Mouse (Mus musculus) stomach, embryonic 16.5 days (tissue): ENCODE data around the gene Glis3. TPM values are rescaled to one million over a fixed set of nuclear protein-coding genes. Genes with fewer than 3 reads are reported as not detected.

Experiments
- ATAC-seq: fragments of 200-750 bp; cut with Nextera tagmentation; 2 replicates; pipeline ENCODE4 v1.8.0; 2017; ENCODE audit warnings: moderate number of reproducible peaks, moderate TSS enrichment; ENCODE audit not compliant: insufficient read depth, low FRiP score
- H3K27ac ChIP-seq: fragments of 300-500 bp; sonication (generic); 2 replicates; pipeline ENCODE4 v1.5.1; 2014; ENCODE audit warnings: low read length
- H3K27me3 ChIP-seq: fragments of 300-500 bp; sonication (generic); 2 replicates; pipeline ENCODE4 v1.6.1; 2014; ENCODE audit warnings: low read length, control low read depth, mixed read lengths; ENCODE audit not compliant: control insufficient read depth, insufficient read depth
- H3K36me3 ChIP-seq: fragments of 300-500 bp; sonication (generic); 2 replicates; pipeline ENCODE4 v1.6.1; 2014; ENCODE audit warnings: low read length; ENCODE audit not compliant: control insufficient read depth, insufficient read depth
- H3K4me1 ChIP-seq: fragments of 300-500 bp; sonication (generic); 2 replicates; pipeline ENCODE4 v1.6.1; 2014; ENCODE audit warnings: low read length, control low read depth, mixed read lengths; ENCODE audit not compliant: control insufficient read depth, insufficient read depth
- H3K4me2 ChIP-seq: fragments of 300-500 bp; sonication (generic); 2 replicates; pipeline ENCODE4 v1.6.1; 2014; ENCODE audit warnings: low read depth, low read length, mixed read lengths
- H3K4me3 ChIP-seq: fragments of 300-500 bp; sonication (generic); replicated peaks from 2 replicates; pipeline ENCODE4 v1.5.1; 2014; ENCODE audit warnings: mild to moderate bottlenecking, low read length
- H3K9ac ChIP-seq: fragments of 300-500 bp; sonication (generic); 2 replicates; pipeline ENCODE4 v1.6.1; 2014; ENCODE audit warnings: low read length
- H3K9me3 ChIP-seq: fragments of 300-500 bp; sonication (generic); replicated peaks from 2 replicates; pipeline ENCODE4 v1.6.1; 2016; ENCODE audit warnings: low read length, control low read depth; ENCODE audit not compliant: control insufficient read depth
- WGBS: fragments of 180-500 bp; shearing (Covaris S2); extraction: QIAGEN DNeasy Blood & Tissue Kit; methylation state at CpG from one replicate; pipeline ENCODE4 v1.1.7; 2014; 5-methylcytosine and 5-hydroxymethylcytosine counted together
- polyA plus RNA-seq: library from polyadenylated mRNA; unstranded; fragments of >200 nt; fragmentation: Nextera tagmentation; extraction: Ambion mirVana; gene quantifications from 2 replicates; pipeline ENCODE4 v1.2.1, GENCODE M21; 2015

Glis3 gene
- polyA plus RNA-seq, 1 experiment from 2014 or later: 2.4 TPM

GRCm38 (mm10) chr19:28663148-28663547 is 16.7 kb downstream of the Glis3 start:
- Histone ChIP-seq H3K9me3 (no peaks in the 10 kb centered on the region), H3K4me2 (no peak overlapping the region)

GRCm38 (mm10) chr19:28662474-28662873 is 17.4 kb downstream of the Glis3 start:
- no peaks in the 10 kb centered on the region for H3K27me3 ChIP-seq
- WGBS: 62% methylated on average over 8 of the region's 8 CpGs
- no peak overlapping the region for H3K27ac ChIP-seq
- no peaks in the 10 kb centered on the region for H3K4me1 ChIP-seq
- no peak overlapping the region for H3K4me3 ChIP-seq
- ATAC-seq: no peak
- H3K36me3 ChIP-seq: no peaks in the 10 kb centered on the region
- no peaks in the 10 kb centered on the region for H3K9me3 ChIP-seq
- no peak overlapping the region for H3K9ac ChIP-seq
- H3K4me2 ChIP-seq: no peak overlapping the region

More at GRCm38 (mm10) chr19:28663148-28663547, 16.7 kb downstream of the Glis3 start:
- Histone ChIP-seq H3K36me3 (no peaks in the 10 kb centered on the region), H3K27me3 (no peaks in the 10 kb centered on the region), H3K9ac (no peak overlapping the region), H3K4me3 (no peak overlapping the region), H3K27ac (no peak overlapping the region), H3K4me1 (no peaks in the 10 kb centered on the region)
- no peak for ATAC-seq
- WGBS: 58% methylated on average over 10 of the region's 10 CpGs

- H3K9me3 ChIP-seq: no peaks in the 10 kb centered on the region
- H3K36me3 ChIP-seq: no peaks in the 10 kb centered on the region
- no peak overlapping the region for H3K4me2 ChIP-seq
- H3K4me1 ChIP-seq: no peaks in the 10 kb centered on the region
- H3K27me3 ChIP-seq: no peaks in the 10 kb centered on the region
- no peak overlapping the region for H3K27ac ChIP-seq
- 86% methylated on average over 7 of the region's 7 CpGs for WGBS
- no peak overlapping the region for H3K9ac ChIP-seq
- no peak overlapping the region for H3K4me3 ChIP-seq
- no peak for ATAC-seq
Measured at GRCm38 (mm10) chr19:28660912-28661311, 19.0 kb downstream of the Glis3 start.

- H3K36me3 ChIP-seq: no peaks in the 10 kb centered on the region
- H3K27ac ChIP-seq: no peak overlapping the region
- H3K4me3 ChIP-seq: no peak overlapping the region
- no peak for ATAC-seq
- no peaks in the 10 kb centered on the region for H3K27me3 ChIP-seq
- 60% methylated on average over 5 of the region's 5 CpGs for WGBS
- no peak overlapping the region for H3K4me2 ChIP-seq
- no peaks in the 10 kb centered on the region for H3K4me1 ChIP-seq
- no peak overlapping the region for H3K9ac ChIP-seq
- no peaks in the 10 kb centered on the region for H3K9me3 ChIP-seq
Measured at GRCm38 (mm10) chr19:28657686-28658195, 22.1 kb downstream of the Glis3 start.

- H3K4me2 ChIP-seq: no peak overlapping the region
Measured at GRCm38 (mm10) chr19:28656882-28657281, 23.0 kb downstream of the Glis3 start.

GRCm38 (mm10) chr19:28655166-28655565 is 24.7 kb downstream of the Glis3 start:
- H3K4me3 ChIP-seq: no peak overlapping the region
- no peaks in the 10 kb centered on the region for H3K27me3 ChIP-seq
- ATAC-seq: no peak
- no peak overlapping the region for H3K27ac ChIP-seq
- 77% methylated on average over 7 of the region's 7 CpGs for WGBS
- H3K36me3 ChIP-seq: no peaks in the 10 kb centered on the region
- H3K9me3 ChIP-seq: no peaks in the 10 kb centered on the region
- no peaks in the 10 kb centered on the region for H3K4me1 ChIP-seq
- H3K4me2 ChIP-seq: no peak overlapping the region
- no peak overlapping the region for H3K9ac ChIP-seq

More at GRCm38 (mm10) chr19:28656882-28657281, 23.0 kb downstream of the Glis3 start:
- H3K36me3 ChIP-seq: no peaks in the 10 kb centered on the region
- no peak overlapping the region for H3K4me3 ChIP-seq
- no peaks in the 10 kb centered on the region for H3K4me1 ChIP-seq
- H3K9me3 ChIP-seq: no peaks in the 10 kb centered on the region
- H3K27ac ChIP-seq: no peak overlapping the region
- ATAC-seq: no peak
- H3K9ac ChIP-seq: no peak overlapping the region
- 57% methylated on average over 6 of the region's 6 CpGs for WGBS
- no peaks in the 10 kb centered on the region for H3K27me3 ChIP-seq

- H3K4me2 ChIP-seq: no peak overlapping the region
- no peak for ATAC-seq
- WGBS: 75% methylated on average over 5 of the region's 5 CpGs
Measured at GRCm38 (mm10) chr19:28650836-28651235, 29.0 kb downstream of the Glis3 start.

GRCm38 (mm10) chr19:28649489-28649888 is 30.4 kb downstream of the Glis3 start:
- ATAC-seq: no peak

More at GRCm38 (mm10) chr19:28650836-28651235, 29.0 kb downstream of the Glis3 start:
- H3K27ac ChIP-seq: no peak overlapping the region
- no peaks in the 10 kb centered on the region for H3K27me3 ChIP-seq
- H3K9ac ChIP-seq: no peak overlapping the region
- no peaks in the 10 kb centered on the region for H3K36me3 ChIP-seq
- no peak overlapping the region for H3K4me3 ChIP-seq
- no peaks in the 10 kb centered on the region for H3K4me1 ChIP-seq
- H3K9me3 ChIP-seq: no peaks in the 10 kb centered on the region

GRCm38 (mm10) chr19:28648881-28649280 is 31.0 kb downstream of the Glis3 start:
- H3K36me3 ChIP-seq: no peaks in the 10 kb centered on the region
- no peak for ATAC-seq
- no peaks in the 10 kb centered on the region for H3K9me3 ChIP-seq
- 61% methylated on average over 4 of the region's 4 CpGs for WGBS
- no peak overlapping the region for H3K4me2 ChIP-seq
- H3K27ac ChIP-seq: no peak overlapping the region
- no peak overlapping the region for H3K4me3 ChIP-seq
- no peaks in the 10 kb centered on the region for H3K4me1 ChIP-seq
- no peak overlapping the region for H3K9ac ChIP-seq
- no peaks in the 10 kb centered on the region for H3K27me3 ChIP-seq

More at GRCm38 (mm10) chr19:28649489-28649888, 30.4 kb downstream of the Glis3 start:
- Histone ChIP-seq H3K9me3 (no peaks in the 10 kb centered on the region), H3K9ac (no peak overlapping the region), H3K27me3 (no peaks in the 10 kb centered on the region), H3K4me2 (no peak overlapping the region), H3K4me3 (no peak overlapping the region), H3K4me1 (no peaks in the 10 kb centered on the region), H3K27ac (no peak overlapping the region), H3K36me3 (no peaks in the 10 kb centered on the region)
- WGBS: 70% methylated on average over 5 of the region's 5 CpGs
